Mouse (Mus musculus) small intestine, adult 2 months (tissue): ENCODE measurements around the gene Ttpal.

Source experiments
- CTCF ChIP-seq: fragments of 200-500 bp; IDR thresholded peaks from 2 replicates; pipeline ENCODE4 v1.5.1; 2012; ENCODE audit warnings: low read depth, mild to moderate bottlenecking, control low read depth, inconsistent platforms, low read length, moderate library complexity, mixed read lengths; ENCODE audit not compliant: insufficient replicate concordance, insufficient read length; ENCODE audit errors: extremely low read depth
- POLR2A ChIP-seq: fragments of 200-500 bp; IDR thresholded peaks from 2 replicates; pipeline ENCODE4 v1.6.1; 2012; ENCODE audit warnings: low read depth, mild to moderate bottlenecking, control low read depth, inconsistent platforms, low read length, moderate library complexity

- TF ChIP-seq CTCF (no peak), POLR2A (no peak)
Observed at GRCm38 (mm10) chr2:163643576-163643971, 41.5 kb downstream of the Ttpal start.
